Mouse (Mus musculus) heart, embryonic 11.5 days (tissue): ENCODE measurements around the gene Hnrnpd. TPM values are rescaled to one million over a fixed set of nuclear protein-coding genes. Genes with fewer than 3 reads are reported as not detected.

ENCODE experiments used
- ATAC-seq: fragments of 200-750 bp; cut with Nextera tagmentation; replicated peaks from 2 replicates; pipeline ENCODE4 v1.8.0; 2017; ENCODE audit warnings: moderate library complexity; ENCODE audit not compliant: insufficient number of reproducible peaks, low FRiP score, low TSS enrichment
- H3K27ac ChIP-seq: fragments of 300-500 bp; sonication (generic); 2 replicates; pipeline ENCODE4 v1.5.1; 2014; ENCODE audit warnings: mild to moderate bottlenecking, low read depth, low read length
- H3K27me3 ChIP-seq: fragments of 300-500 bp; sonication (generic); 2 replicates; pipeline ENCODE4 v1.6.1; 2014; ENCODE audit warnings: mild to moderate bottlenecking, low read length, mixed read lengths; ENCODE audit not compliant: control insufficient read depth, insufficient read depth
- H3K36me3 ChIP-seq: fragments of 300-500 bp; sonication (generic); 2 replicates; pipeline ENCODE4 v1.6.1; 2014; ENCODE audit warnings: mild to moderate bottlenecking, low read length, moderate library complexity, mixed read lengths; ENCODE audit not compliant: control insufficient read depth, insufficient read depth
- H3K4me1 ChIP-seq: fragments of 300-500 bp; sonication (generic); 2 replicates; pipeline ENCODE4 v1.6.1; 2014; ENCODE audit warnings: low read length; ENCODE audit not compliant: control insufficient read depth, insufficient read depth
- H3K4me2 ChIP-seq: fragments of 300-500 bp; sonication (generic); 2 replicates; pipeline ENCODE4 v1.6.1; 2014; ENCODE audit warnings: mild to moderate bottlenecking, moderate library complexity
- H3K4me3 ChIP-seq: fragments of 300-500 bp; sonication (generic); 2 replicates; pipeline ENCODE4 v1.5.1; 2014; ENCODE audit warnings: low read depth, low read length
- H3K9ac ChIP-seq: fragments of 300-500 bp; sonication (generic); 2 replicates; pipeline ENCODE4 v1.6.1; 2014; ENCODE audit warnings: mild to moderate bottlenecking, low read depth, low read length, moderate library complexity
- H3K9me3 ChIP-seq: fragments of 300-500 bp; sonication (generic); replicated peaks from 2 replicates; pipeline ENCODE4 v1.6.1; 2016; ENCODE audit warnings: low read length; ENCODE audit not compliant: control insufficient read depth
- WGBS: fragments of 180-500 bp; shearing (Covaris S2); extraction: QIAGEN DNeasy Blood & Tissue Kit; methylation state at CpG from one replicate; pipeline ENCODE4 v1.1.7; 2014; ENCODE audit not compliant: insufficient replicate concordance; 5-methylcytosine and 5-hydroxymethylcytosine counted together
- polyA plus RNA-seq: library from polyadenylated mRNA; unstranded; fragments of >200 nt; fragmentation: Nextera tagmentation; extraction: Ambion mirVana; gene quantifications from 2 replicates; pipeline ENCODE4 v1.2.1, GENCODE M21; 2014

The Hnrnpd gene
- polyA plus RNA-seq, 1 experiment from 2014 or later = 120 TPM

DNA sequence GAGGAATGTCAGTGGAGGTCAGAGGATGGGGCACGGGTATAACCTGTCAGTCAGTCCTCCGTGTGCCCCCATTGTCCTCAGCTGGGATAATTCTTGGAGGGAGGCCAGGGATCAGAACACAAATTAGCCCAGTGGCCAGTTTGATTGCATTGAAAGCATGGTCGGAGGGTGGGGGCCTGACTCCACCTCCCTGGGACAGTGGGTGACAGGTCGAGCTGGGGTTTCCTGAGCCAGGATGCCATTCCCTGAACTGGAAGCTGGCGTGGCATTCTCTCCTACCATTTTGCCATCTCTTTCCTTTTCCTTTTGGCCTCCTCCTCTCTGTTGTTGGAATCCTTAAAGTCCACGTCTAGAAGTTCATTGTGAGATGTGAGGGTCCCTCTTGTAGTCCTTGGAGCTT is 27.2 kb upstream of the Hnrnpd start:
- no peaks in the 10 kb centered on the region for H3K27me3 ChIP-seq
- no peaks in the 10 kb centered on the region for H3K36me3 ChIP-seq
- H3K4me2 ChIP-seq = no peak overlapping the region
- H3K4me1 ChIP-seq = peaks cover 12% of the 10 kb centered on the region
- H3K9ac ChIP-seq = no peak overlapping the region
- ATAC-seq = no peak
- no peak overlapping the region for H3K27ac ChIP-seq
- no peak overlapping the region for H3K4me3 ChIP-seq
- H3K9me3 ChIP-seq = no peaks in the 10 kb centered on the region
- WGBS = 66% methylated on average over 6 of the region's 6 CpGs

DNA sequence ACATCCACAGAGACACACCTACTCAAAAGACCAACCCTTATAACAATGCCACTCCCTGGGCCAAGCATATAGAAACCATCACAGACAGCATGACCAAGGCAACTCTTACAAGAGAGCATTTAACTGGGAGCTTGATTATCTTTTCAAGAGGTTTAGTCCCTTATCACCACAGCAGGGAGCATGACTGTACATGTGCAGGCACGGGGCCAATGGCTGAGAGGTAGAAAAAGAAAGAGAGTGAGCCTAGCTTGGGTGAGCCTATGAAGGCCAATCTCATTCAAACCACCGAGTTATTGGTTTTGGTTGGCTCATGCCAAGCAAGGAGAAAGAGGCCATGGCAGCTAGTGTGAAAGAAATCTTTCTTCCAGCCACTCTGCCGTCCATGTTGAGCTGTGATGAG is 26.7 kb upstream of the Hnrnpd start:
- no peak for ATAC-seq
- no peak overlapping the region for H3K27ac ChIP-seq
- WGBS = 60% methylated on average over 3 of the region's 3 CpGs

DNA sequence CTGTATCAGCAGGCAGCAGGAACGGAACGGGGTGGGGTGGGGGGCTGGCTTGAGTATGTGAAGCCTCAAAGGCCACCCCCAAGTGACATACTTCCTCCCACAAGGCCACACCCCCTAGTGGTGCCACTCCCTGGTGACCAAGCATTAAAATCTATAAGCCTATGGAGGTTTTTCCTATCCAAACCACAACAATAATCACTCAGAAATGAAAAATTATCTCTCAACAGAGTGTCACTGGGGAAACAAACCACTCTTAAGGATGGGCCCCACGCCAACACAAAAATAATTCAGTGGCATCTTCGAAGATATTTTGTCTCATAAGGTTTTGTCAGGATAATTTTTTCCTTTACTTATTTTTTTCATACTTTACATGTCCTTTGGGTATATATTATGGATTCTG is 25.2 kb upstream of the Hnrnpd start:
- H3K9ac ChIP-seq = no peak overlapping the region
- 76% methylated on average over 4 of the region's 4 CpGs for WGBS
- H3K9me3 ChIP-seq = no peaks in the 10 kb centered on the region
- no peak overlapping the region for H3K4me3 ChIP-seq
- peaks cover 14% of the 10 kb centered on the region for H3K4me1 ChIP-seq
- no peak overlapping the region for H3K27ac ChIP-seq
- H3K36me3 ChIP-seq = no peaks in the 10 kb centered on the region
- H3K27me3 ChIP-seq = no peaks in the 10 kb centered on the region
- ATAC-seq = no peak
- H3K4me2 ChIP-seq = no peak overlapping the region

More for the DNA sequence above, 26.7 kb upstream of the Hnrnpd start:
- no peaks in the 10 kb centered on the region for H3K27me3 ChIP-seq
- no peaks in the 10 kb centered on the region for H3K36me3 ChIP-seq
- no peak overlapping the region for H3K9ac ChIP-seq
- no peak overlapping the region for H3K4me3 ChIP-seq
- peaks cover 13% of the 10 kb centered on the region for H3K4me1 ChIP-seq
- no peak overlapping the region for H3K4me2 ChIP-seq
- H3K9me3 ChIP-seq = no peaks in the 10 kb centered on the region

DNA sequence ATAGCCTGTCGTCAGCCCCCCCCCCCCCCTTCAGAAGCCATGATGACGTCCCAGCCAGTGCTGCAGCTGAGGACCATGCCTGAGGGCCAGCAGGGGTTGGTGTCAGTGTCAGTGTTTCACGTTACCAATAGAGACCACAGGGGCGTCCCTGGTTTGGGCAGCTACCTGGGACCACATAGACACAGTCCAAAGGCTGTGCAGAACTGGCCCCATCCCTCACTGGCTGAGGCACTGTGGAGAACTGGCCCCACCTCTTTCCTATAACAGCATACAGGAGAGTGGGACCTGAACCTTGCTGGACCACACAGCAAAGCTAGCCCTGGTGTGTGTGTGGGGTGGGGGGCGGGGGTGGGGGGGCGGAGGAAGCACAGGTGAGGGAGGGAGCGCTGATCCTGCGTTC is 21.8 kb upstream of the Hnrnpd start:
- Histone ChIP-seq H3K27ac (no peak overlapping the region), H3K4me2 (no peak overlapping the region), H3K9ac (no peak overlapping the region), H3K4me3 (no peak overlapping the region), H3K9me3 (peaks cover 5% of the 10 kb centered on the region; the same call in 1 of the 2 replicates), H3K36me3 (no peaks in the 10 kb centered on the region), H3K4me1 (peaks cover 4% of the 10 kb centered on the region), H3K27me3 (no peaks in the 10 kb centered on the region)
- ATAC-seq = no peak
- WGBS = 46% methylated on average over 8 of the region's 8 CpGs

DNA sequence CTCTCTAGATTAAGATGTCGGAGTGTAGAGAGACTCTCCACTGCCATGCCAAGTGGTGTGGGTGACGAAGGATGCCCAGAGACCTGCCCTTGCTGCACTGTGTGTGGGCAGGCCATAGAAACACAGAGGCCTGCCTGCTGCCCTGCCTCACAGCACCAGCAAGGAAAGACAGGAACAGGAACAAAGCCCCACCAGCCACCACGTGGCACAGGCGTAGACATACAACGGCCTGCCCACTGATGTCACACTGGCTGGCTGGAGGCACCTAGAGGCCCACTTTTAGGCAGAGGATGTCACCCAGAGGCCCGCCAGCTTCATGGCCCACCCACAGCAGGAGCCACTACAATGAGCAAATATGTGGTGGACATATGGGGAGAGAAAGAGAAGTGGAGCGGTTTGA is 21.3 kb upstream of the Hnrnpd start:
- ATAC-seq = no peak
- H3K36me3 ChIP-seq = no peaks in the 10 kb centered on the region
- peaks cover 2% of the 10 kb centered on the region; the same call in 1 of the 2 replicates for H3K4me1 ChIP-seq
- H3K27me3 ChIP-seq = no peaks in the 10 kb centered on the region
- H3K4me3 ChIP-seq = no peak overlapping the region
- H3K9me3 ChIP-seq = peaks cover 5% of the 10 kb centered on the region; the same call in 1 of the 2 replicates
- WGBS = 69% methylated on average over 7 of the region's 7 CpGs
- H3K4me2 ChIP-seq = no peak overlapping the region
- no peak overlapping the region for H3K27ac ChIP-seq
- H3K9ac ChIP-seq = no peak overlapping the region

DNA sequence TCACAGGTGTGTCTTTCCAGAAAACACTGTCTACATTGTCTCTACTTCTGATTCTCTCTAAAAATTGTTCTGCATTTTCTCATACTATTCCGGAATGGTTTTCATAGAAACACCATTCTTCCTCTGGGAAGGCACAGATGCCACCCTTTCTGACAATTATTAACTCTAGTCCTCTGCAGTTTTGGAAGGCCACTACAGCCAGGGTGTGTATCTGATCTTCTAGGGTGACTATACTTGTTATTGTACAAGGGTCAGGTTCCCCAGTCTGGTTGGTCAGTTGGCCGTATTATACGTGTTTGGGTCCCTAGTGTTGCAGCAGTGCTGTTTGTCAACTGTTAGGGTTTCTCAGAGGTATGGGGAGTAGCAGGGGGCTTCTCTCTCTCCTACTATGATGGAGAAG is 15.9 kb upstream of the Hnrnpd start:
- no peaks in the 10 kb centered on the region for H3K4me1 ChIP-seq
- peaks cover 5% of the 10 kb centered on the region; the same call in 1 of the 2 replicates for H3K9me3 ChIP-seq
- ATAC-seq = no peak
- no peak overlapping the region for H3K27ac ChIP-seq
- H3K4me2 ChIP-seq = no peak overlapping the region
- H3K36me3 ChIP-seq = no peaks in the 10 kb centered on the region
- 83% methylated on average over 3 of the region's 3 CpGs for WGBS
- H3K4me3 ChIP-seq = no peak overlapping the region
- no peaks in the 10 kb centered on the region for H3K27me3 ChIP-seq
- no peak overlapping the region for H3K9ac ChIP-seq

DNA sequence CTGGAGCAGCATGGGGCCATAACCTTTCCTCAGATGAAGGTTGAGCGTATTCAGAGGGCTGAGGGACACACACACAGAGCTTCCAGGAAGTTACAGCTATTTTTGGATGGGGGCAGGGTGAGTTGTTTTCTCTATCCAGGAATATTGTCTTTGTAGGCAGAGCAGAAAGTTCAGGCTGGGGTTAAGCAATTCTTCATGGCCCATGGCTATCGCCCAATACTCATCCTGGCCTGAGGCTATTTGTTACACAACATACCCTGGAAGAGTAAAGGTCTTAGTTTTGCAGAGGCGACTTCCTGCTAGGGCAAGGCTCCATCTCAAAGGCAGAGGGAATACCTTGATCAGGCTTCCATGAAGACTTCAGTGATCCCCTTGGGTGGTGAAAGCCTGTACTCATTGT is 15.4 kb upstream of the Hnrnpd start:
- ATAC-seq = no peak
- H3K9ac ChIP-seq = no peak overlapping the region
- 81% methylated on average over 3 of the region's 3 CpGs for WGBS
- H3K27me3 ChIP-seq = no peaks in the 10 kb centered on the region
- H3K4me3 ChIP-seq = no peak overlapping the region
- H3K36me3 ChIP-seq = no peaks in the 10 kb centered on the region
- no peak overlapping the region for H3K27ac ChIP-seq
- H3K4me1 ChIP-seq = no peaks in the 10 kb centered on the region
- H3K4me2 ChIP-seq = no peak overlapping the region
- peaks cover 5% of the 10 kb centered on the region; the same call in 1 of the 2 replicates for H3K9me3 ChIP-seq

DNA sequence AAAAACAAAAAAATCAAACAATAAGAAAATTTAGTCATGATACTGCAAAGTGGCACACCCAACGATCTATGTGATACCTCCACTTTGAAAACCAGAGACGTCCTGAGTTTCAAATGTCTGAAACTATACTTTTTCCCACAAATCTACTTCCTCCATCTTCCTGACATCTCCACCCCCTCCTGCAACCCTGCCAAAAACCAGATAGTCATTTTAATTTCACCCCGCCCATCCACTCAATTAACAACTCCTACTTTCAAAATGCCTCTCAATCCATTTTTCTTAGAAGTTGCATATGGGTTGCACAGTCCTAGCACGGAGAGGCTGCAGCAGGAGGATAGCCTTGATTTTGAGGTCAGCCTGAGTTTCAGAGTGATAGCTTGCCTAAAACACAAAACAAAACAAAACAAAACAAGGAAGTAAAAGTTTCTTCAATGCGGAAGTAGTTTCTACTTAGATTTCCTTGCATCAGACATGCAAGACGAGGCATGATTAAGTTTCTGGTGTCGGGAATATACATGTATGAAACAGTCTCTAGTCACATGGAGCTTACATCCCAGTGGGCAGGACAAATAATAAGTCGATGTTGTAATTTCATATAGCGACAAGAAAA is 4.8 kb upstream of the Hnrnpd start:
- H3K4me1 ChIP-seq = no peaks in the 10 kb centered on the region
- no peaks in the 10 kb centered on the region for H3K9me3 ChIP-seq

More for the DNA sequence above, 4.8 kb upstream of the Hnrnpd start:
- Histone ChIP-seq H3K36me3 (no peaks in the 10 kb centered on the region), H3K4me3 (no peak overlapping the region), H3K27me3 (no peaks in the 10 kb centered on the region), H3K9ac (no peak overlapping the region), H3K27ac (no peak overlapping the region), H3K4me2 (no peak overlapping the region)
- WGBS = 88% methylated on average over 9 of the region's 9 CpGs
- ATAC-seq = no peak
